Mouse (Mus musculus) layer of hippocampus, adult 8-10 months (tissue): ENCODE measurements around the gene Atxn2. TPM values are rescaled to one million over a fixed set of nuclear protein-coding genes. Genes with fewer than 3 reads are reported as not detected.

ENCODE experiments used
- DNase-seq, 2 experiments: peaks; one replicate each; pipeline ENCODE4 v3.0.0; 2022; ENCODE audit warnings: low spot score in 2 of 2
- total RNA-seq, 4 experiments: library from RNA; stranded (reverse); gene quantifications; 2 replicates each; pipeline ENCODE4 v1.2.4; 2022

Gene Atxn2
- total RNA-seq, 4 experiments from 2014 or later, result 190 to 238 (median 231) TPM

DNA sequence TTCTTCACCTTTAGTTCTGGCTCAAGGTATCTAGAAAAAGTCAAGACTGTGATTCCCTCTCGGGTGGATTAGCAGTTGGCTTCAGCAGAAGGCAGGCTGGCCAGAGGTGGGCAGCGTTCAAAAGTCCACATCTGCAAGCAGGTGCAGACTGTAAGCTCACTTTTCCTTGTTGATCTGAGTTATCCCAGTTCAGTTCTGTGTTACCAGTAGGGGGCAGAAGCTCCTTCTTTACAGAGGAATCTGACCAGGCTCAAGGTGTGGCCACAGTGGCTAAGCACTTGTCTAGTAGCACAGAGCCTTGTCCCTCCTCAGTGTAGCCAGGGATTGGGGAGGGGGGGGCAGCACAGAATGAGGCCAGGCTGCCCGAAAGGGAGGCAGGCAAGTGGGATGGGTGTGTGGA lies 103.9 kb downstream of the Atxn2 start:
- DNase-seq, result no peak

DNA sequence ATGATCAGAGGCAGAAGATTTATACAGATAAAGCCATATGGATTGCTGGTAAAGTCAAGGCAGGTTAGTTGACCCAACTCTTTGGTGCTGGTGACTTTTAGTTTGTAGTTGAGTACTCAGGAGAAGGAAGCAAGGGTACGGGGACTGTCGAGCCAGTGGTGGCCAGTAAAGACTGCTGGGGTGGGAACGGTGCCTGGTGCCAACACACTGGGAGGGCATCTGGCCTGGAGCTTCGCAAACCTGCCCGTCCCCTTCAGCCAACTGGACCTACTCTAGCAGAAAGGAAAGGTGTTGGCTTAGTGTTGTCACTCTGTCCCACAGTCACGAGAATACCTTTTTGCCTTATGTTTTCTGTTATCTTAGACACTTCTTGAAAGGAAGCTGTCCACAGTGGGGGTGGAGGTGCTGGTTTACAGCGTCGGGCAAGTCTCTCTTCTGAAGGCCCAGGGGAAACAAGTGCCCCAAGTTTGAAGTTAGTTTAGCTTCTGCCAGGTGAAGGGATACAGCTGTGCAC lies 104.8 kb downstream of the Atxn2 start:
- no peak for DNase-seq

DNA sequence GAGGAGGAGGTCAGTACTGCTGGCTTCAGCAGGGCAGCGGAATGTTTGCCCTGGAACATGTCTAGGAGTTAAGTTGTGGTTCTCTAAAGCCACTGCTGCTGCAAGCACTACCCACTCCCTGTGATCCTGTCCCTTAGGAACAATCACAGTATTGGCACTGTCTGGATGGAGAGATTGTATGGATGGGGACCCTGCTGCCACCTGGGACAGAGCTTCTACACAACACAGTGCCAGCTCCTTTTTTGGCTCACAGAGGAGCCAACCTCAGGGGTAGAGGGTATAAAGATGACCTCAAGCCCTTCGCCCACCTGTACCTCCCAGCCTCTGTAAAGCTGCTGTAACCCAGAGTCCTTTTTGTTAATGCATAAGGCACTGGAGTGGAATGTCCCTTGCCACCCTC lies 105.5 kb downstream of the Atxn2 start:
- DNase-seq, result no peak

DNA sequence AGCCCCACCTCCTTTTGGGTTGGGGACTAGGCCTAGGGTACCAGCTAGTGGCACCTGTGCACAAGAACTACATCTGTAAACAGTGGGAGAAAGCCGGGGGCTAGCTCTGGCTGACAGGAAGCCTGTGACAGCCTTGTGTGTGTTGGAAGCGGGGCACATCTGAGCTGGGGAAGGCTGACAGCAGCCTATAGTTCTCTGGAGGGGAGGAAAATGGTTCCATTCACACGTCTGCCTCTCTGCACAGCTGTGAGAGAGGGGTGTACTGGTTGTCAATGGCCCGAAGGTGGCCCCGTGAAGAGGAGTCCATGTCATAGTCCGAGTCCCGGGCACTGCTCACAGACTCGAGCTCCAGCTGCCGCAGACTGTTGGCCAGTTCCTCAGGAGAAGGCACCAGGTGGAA lies 106.4 kb downstream of the Atxn2 start:
- DNase-seq, result no peak

DNA sequence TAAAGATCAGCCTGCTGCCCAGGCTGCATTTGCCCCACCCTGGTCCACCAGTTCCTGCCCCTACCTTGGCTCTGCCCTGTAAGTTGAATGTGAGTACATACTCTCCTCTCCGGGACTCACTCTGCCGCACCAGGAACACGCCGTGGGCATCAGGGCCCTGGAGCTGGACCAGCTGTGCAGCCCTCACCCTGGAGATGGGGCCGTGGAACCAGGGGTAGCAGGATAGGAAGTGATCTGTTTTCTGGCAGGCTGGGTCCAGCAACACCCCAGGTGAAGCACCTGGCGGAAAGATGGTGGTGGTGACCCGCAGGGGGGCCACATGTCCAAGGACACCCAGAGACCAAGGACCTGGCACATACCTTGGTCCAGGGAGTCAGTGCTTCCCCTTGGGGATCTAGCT lies 107.3 kb downstream of the Atxn2 start:
- DNase-seq, result no peak

DNA sequence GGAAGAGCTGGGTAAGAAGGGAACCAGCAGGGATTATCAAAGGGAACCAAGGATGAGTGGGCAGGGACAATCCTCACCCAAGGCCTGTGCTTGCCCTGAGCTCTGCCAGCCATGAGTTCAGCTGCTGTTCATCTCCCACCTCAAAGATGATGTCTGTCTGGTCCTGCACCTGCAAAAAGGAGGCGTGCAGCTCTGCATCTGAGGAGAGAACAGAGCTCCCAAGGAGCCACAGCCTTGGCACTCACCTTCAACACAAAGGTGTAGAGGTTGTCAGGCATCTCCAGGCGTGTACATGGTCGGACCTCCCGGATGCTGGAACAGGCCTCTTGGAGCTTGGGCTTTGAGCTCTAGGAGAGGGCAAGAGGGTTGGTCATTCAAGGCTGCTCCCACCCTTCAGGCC lies 107.7 kb downstream of the Atxn2 start:
- DNase-seq, result no peak

DNA sequence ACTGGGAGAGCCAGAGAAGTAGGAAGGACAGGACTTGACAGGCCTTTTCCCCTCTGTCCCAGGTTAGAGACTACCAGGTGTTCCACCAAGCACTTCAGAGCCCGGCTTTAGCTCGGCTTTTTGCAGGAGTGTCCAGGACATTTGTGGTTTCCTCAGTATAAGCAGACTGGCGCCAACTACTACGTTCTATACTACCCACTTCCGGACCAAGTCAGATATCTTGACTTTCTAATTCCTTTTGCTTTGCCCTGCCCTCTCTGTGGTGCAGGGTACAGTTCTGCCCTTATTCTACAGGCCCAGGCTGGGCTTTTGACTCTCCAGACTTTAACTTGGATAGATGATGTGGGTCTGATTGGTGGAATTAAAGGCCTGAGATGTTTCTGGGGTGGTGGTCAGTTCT lies 108.4 kb downstream of the Atxn2 start:
- no peak for DNase-seq

DNA sequence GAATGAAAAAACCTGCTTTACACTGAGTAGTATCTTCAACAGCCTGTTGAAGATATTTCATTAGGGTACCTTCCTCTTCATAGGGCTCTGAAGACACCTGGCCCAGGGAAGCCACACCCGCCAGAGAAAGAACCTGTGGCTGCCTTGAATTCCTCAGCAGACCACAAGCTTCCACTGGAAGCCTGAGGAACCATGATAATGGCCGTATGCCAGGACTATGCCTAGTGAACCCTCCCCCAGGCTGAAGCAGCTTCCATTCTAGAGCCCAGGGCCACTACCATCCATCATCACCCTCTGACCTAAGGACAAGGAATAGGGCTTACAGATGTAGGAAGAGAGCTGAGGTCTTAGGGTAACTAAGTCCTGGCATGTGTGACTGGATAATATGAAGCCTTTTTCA lies 109.0 kb downstream of the Atxn2 start:
- DNase-seq, result no peak

DNA sequence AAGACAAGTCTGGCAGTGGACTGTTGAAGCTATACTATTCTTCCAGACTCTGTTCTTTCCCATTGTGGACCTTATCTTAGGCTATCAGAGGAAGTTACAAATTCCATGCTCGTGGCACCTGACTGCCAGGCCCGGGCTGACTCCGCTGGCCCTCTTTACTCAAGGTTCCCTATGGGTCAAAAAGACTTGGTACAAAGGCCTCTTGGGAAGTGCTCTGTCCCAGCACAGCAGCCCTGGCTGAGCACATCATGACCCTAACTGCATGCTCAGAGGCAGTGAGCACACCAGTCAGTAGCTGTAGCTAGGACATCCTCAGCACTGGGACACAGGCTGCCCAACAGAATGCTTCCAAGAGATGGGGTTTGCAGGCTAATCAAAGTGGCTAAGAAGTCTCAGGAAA lies 109.5 kb downstream of the Atxn2 start:
- no peak for DNase-seq

DNA sequence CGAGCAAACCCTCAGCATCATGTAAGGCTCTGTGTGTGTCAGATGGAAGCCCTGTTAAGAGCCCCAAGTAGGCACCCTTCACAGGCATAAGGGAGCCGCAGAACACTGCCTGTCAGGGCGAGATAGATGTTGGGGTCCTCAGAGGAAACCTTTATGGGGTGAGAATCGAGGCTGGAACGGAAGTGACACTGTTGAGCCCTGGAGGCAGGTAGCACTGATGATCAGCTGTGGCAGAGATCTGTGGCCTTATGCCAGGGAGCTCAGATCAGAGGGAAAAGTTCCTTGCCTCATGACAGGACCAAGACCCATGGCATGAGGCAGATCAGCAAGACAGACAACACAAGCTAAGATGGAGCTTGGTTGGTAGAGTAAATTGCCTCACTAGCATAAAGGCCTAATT lies 110.0 kb downstream of the Atxn2 start:
- DNase-seq, result no peak

DNA sequence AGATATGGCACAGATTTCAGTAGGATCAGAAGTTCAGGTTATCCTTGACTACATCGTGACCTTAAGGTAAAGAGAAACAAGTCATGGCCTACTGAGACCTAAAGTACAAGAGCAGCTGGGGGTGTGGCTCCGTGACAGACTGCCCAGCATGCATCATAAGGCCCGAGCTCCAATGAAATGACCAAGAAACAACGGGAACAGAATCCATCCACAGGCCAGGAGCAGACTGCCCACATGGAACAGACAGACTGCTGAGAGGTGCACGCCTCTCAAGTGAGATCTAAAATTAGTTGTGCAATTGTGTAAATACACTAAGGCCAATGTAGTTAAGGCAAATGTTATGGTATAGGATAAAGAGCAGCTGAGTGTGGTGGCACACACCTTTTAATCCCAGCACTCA lies 110.4 kb downstream of the Atxn2 start:
- DNase-seq, result no peak

DNA sequence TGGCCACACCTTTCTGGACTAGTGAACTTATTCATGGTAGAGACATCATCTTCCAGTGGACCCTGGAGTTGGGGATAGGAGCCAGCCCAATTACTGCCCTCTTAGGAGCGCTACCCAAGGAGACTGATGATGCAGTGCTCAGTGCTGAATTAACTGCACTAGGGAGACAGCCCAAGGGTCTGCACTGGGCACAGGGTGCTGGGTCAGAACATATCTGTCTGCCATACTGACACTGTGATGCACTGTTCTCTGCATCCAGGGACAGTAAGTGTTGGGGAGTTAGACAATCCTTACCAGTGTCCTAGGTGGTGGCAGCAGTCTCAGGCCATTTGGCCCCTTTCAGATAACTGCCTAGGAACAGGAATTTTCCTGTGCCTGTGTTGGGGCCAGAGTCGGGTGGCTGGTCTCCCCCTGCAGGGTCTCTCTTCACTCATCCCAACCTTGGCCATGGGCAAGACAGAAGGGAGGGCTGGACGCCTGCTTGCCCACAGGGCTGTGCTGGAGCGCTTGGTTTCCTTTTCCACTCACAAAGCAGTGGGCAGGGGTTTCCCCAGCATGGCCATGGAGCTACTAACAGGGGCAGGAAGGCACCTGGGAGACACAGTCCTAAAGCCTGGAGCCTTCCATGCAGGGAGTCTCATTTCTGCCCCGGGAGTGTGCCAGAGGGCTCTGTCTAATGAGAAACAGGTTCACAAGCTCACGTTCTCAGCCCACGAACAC lies 111.8 kb downstream of the Atxn2 start:
- DNase-seq, result no peak

DNA sequence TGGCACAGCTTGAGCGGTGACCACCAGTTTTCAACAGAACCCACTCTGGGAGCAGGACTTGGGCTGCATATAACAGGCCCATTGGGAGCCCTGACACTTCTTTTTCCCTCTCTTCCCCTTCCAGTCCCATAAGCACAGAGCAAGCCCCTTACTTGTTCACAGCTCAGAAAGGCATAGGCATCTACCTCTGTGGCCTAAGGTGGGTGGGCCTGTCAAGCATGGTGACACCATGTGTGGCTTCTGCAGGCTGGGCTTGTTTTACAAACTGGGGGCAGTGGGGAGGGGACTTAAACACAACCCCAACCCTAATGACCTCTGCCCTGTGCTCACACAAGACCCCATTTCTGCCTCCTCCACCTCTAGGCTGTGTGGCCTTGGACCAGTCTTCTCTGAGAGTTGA lies 112.5 kb downstream of the Atxn2 start:
- DNase-seq, result no peak

DNA sequence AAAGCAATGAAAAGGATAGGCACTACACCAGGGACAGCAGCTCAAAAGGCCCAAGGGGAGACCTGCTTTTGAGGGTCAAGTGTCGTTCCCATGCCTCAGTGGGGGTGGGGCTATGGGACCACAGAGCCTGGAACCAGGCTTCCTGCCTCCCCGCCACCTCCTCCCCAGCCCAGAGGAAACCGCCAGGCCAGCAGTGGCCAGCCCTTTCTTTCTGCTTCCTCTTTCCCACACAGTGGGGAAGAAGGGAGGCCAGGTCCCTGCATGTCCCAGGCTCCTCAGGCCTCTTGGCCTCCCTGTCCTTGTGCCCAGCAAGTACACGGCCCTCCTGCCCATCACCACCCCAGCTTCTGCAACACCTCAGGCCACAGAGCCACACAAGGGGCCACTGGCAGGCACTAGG lies 113.0 kb downstream of the Atxn2 start:
- DNase-seq, result no peak

DNA sequence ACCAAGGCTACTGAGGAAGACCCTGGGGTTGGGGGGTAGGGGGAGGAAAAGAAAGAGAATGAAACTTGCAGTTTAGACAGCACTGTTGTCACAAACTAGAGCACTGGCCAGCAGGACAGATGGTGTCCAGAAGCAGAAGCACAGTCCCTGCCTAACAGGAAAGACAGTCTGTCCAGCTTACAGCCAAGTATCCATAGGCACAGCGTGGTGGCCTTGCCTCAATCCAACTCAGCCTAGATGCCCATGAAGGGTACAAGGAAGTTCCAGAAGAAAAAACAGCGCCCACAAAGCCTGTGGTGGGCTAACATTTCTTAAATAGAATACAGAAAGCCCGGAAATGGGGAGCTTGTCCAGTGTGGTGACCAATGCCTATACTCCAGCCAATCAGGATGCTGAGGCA lies 114.5 kb downstream of the Atxn2 start:
- no peak for DNase-seq

DNA sequence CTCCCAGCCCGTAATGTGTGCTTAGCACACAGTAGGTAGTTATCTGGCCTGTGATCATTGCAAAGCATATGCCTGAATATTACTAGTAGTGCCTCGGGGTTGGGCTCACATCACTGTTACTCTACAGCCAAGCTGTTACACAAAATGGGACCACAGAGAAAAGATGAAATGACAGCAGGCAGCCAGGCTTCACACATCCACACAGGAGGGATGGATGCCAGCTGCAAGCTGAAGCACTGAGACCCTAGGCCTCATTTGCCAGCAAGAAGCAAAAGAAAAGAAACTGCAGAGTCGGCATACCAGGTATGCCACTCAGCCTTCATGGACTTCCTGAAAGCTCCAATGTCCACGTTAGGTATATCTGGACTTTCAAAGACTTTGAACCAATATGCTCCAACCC lies 116.7 kb downstream of the Atxn2 start:
- no peak for DNase-seq

DNA sequence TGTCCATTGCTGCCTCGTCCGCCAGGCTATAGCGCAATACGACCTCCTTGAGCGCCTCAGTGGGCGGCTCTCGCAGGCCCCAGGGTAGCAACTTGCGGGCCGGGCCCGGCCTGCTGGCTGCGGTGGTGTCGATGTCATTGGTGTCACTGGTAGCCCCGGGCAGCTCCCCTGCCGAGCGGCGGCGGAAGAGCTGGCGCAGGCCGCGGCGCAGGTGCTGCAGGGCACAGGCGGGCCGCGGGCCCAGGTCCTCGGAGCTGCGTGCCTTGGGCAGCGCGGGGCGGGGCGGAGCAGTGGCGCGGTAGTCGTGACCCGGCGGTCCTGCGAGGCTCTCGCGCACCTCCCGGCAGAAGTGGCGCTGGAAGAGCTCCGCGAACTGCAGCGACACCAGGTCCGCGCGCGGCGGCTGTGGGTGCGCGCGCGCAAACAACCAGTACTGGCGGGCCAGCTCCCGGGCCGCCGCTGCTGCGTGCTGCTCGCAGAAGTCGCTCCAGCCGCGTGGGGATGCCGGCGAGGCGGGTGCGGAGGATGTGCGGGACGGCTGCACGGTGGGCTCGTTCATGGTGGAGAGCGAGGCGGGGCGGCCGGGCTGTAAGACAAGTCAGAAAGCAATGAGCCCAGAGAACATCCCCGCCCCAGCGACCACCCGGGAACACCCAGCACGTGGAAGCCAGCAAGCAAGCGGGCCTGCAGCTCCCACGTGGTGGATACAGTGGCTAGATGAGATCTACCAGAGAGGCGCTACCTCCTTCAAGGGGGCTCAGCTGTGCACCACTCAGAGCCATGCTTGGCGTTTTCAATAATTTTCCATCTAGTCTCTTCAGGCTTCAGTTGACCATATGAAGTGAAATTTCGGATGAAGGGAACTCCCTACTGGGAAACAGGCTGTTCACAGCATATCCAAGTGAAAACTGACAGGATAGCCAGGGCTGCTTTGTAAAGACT lies 117.6 kb downstream of the Atxn2 start:
- DNase-seq, result no peak

DNA sequence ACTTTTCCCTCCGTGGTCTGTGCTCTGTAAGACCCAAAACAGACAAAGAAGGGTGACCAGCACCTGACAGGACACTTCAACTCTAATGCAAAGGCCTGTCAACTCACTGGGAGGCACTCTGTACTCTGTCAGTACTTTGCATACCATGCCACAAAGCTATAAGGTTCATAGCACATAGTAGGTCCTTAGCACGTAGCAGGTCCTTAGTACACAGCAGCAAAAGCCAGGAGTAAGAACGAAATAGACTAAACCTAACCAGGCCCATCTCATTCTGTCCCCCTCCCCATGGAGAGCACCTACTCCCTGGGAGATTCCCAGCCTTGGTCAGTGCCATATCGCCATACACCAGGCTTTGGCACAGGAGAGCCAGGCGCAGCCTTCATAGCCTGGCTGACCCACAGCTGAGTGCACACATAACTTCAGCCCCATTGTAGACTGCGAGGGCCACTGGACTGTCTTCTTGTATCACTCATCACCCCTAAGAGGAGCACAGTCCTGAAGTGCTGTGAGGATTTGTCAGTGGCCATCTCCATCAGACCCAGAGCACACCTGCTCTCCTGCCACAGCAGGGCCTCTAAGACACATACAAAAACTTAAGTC lies 120.0 kb downstream of the Atxn2 start:
- no peak for DNase-seq

DNA sequence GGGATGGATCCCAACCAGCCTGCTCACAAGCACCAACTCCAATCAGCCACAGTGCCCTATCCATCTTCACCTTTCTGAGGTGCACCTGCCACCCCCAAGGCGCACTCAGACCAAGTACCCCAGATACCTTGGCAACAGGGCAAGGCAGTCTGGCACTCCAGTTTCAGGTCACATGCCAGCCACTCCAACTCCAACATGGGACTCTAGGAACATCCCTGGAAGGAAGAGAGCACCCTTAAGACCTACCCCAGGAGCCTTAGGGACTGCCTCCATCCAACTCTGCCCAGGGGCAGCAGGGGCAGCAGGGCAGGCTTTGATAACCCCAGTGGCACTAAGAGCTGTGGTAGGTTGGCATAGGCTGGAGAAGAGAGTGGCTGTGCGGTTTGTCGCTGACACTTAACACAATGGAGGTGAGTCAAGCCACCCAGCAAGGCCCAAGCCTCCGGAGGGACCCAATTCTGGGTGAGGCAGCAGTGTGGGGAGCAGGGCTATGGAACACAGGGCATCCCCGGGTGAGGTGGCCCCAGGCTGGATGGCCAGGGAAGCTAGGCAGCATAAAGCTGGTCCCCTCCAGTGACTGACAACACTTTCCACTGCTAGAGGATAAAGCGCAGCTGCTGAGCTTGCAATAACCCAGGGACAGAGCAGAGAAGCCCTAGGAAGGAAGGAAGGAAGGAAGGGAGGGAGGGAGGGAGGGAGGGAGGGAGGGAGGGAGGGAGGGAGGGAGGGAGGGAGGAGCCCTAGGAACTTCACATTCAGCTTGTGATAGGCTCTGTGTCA lies 121.4 kb downstream of the Atxn2 start:
- DNase-seq, result no peak

DNA sequence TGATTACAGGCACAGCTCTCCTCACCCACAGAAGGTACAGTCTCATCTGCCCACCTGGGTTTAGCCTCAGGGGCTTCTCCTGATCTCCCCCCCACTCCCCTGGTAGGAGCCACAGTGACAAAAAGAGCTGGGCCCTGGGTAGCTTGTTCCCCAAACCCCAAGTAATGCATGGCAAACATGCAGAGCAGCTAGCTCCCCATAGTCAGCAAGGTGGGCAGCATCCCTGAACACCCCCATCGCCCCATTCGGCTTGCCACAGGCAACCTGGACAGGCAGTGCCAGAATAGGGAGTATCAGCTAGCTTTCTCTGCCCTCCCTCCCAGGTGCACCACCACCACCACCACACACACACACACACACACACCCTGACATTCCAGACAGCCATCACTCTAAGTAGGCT lies 122.0 kb downstream of the Atxn2 start:
- no peak for DNase-seq

DNA sequence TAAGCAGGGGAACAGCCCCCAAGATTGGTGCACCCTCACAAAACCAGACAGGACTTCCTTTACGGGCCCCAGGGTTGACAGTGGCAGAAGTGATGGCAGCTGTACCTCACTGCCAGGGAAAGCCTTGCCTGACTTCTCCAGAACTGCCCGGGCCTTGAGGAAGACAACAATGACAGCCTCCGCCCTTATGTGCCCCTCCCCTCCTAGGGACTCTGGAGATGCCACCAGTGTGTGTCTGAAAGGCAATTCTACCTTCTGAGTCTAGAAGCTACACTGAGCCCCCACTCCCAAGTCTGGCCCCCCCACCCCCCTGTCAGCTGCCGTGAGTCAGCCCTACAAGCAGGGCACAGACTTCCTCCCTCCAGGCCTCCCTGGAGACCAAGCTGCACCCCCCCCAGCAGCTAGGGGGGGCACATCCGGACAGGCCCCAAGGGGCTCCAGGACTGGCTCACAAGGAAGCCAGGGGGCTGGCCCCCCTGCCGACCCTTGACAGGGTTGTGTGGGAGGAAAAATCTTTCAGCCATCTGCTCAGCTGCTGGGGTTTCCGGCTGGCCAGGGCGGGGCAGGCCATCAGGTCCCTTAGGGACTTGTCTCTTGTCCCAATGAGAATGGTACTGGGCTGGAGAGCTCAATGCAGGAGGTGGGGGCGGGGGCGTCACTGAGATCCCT lies 122.6 kb downstream of the Atxn2 start:
- no peak for DNase-seq
